Mouse (Mus musculus): Measurements from ENCODE around the gene Atf6.

Gene Atf6

GRCm38 (mm10) chr1:170766997-170767396 lies 100.6 kb downstream of the Atf6 start:
- DNase-seq = no peak

GRCm38 (mm10) chr1:170764798-170765197 lies 102.8 kb downstream of the Atf6 start:
- DNase-seq = no peak

- DNase-seq = no peak
Observed at GRCm38 (mm10) chr1:170761634-170762033, 105.9 kb downstream of the Atf6 start.

- no peak for DNase-seq
Observed at GRCm38 (mm10) chr1:170753597-170753996, 114.0 kb downstream of the Atf6 start.

- DNase-seq = no peak
Observed at GRCm38 (mm10) chr1:170751797-170752196, 115.8 kb downstream of the Atf6 start.

- no peak for DNase-seq
Observed at GRCm38 (mm10) chr1:170746523-170746922, 121.0 kb downstream of the Atf6 start.

- DNase-seq = no peak
Observed at GRCm38 (mm10) chr1:170741497-170742246, 125.9 kb downstream of the Atf6 start.

- DNase-seq = no peak
Observed at GRCm38 (mm10) chr1:170734866-170735265, 132.7 kb downstream of the Atf6 start.

GRCm38 (mm10) chr1:170732596-170732890 lies 135.0 kb downstream of the Atf6 start:
- DNase-seq = no peak

- no peak for DNase-seq
Observed at GRCm38 (mm10) chr1:170731865-170732595, 135.5 kb downstream of the Atf6 start.

- no peak for DNase-seq
Observed at GRCm38 (mm10) chr1:170729267-170729962, 138.2 kb downstream of the Atf6 start.

- DNase-seq = no peak
Observed at GRCm38 (mm10) chr1:170728524-170728923, 139.0 kb downstream of the Atf6 start.

GRCm38 (mm10) chr1:170721560-170721959 lies 146.0 kb downstream of the Atf6 start:
- no peak for DNase-seq

- no peak for DNase-seq
Observed at GRCm38 (mm10) chr1:170718133-170718810, 149.3 kb downstream of the Atf6 start.

GRCm38 (mm10) chr1:170717241-170717828 lies 150.2 kb downstream of the Atf6 start:
- DNase-seq = no peak

GRCm38 (mm10) chr1:170711731-170712130 lies 155.8 kb downstream of the Atf6 start:
- DNase-seq = no peak

- DNase-seq = no peak
Observed at GRCm38 (mm10) chr1:170709969-170710368, 157.6 kb downstream of the Atf6 start.

GRCm38 (mm10) chr1:170709481-170709880 lies 158.1 kb downstream of the Atf6 start:
- DNase-seq = peak; percentile 52

- no peak for DNase-seq
Observed at GRCm38 (mm10) chr1:170709034-170709433, 158.5 kb downstream of the Atf6 start.

GRCm38 (mm10) chr1:170706046-170706445 lies 161.5 kb downstream of the Atf6 start:
- DNase-seq = no peak

- DNase-seq = no peak
Observed at GRCm38 (mm10) chr1:170704911-170705594, 162.5 kb downstream of the Atf6 start.

GRCm38 (mm10) chr1:170704103-170704502 lies 163.5 kb downstream of the Atf6 start:
- DNase-seq = no peak

All from liver (tissue).